Mouse (Mus musculus): ENCODE results near the gene Rnf126. TPM values are rescaled to one million over a fixed set of nuclear protein-coding genes. Genes with fewer than 3 reads are reported as not detected.

Rnf126 gene
- 71.9 TPM for total RNA-seq (2023)

DNA sequence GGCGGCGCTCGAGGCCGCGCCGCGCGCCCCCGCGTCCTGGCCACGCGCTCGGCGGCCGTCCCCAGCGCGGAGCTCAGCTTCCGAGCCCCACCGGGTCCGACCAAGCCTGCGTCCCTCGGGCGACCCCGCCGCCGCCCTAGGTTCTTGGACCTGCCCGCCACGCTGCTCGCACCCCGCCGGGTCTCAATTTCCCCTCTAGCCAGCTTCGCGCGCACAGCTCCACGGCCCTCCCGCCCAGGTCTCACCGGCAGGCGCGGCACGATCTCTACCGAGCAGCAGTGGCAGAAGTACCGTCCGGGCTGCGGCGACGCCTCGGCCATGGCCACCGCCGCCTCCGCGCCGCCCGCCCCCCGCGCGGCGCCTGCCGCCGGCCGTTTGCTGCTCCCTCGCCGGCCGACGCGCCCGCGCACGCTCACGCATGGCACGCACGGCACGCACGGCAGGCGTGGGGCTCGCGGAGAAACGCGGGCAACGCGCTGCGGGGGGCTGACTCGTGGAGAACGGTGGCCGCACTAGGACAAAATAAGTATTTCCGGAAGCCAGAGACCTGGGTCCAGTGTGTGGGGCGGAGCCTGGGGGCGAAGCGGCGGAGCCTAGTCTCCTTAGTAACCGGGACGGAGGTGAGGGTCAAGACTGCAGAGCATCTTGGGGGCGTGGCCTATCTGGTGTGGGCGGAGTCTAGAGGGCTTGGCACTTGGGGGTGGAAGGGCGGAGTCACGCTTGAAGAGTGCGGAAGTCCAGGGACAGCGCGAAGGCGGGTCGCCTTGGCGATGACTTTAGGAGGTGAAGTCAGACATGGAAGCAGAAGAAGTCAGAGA, at the start of gene Rnf126:
Gene Rnf126 (minus strand): TSS at position 445 of the 818 bp plus-strand sequence.

DNA sequence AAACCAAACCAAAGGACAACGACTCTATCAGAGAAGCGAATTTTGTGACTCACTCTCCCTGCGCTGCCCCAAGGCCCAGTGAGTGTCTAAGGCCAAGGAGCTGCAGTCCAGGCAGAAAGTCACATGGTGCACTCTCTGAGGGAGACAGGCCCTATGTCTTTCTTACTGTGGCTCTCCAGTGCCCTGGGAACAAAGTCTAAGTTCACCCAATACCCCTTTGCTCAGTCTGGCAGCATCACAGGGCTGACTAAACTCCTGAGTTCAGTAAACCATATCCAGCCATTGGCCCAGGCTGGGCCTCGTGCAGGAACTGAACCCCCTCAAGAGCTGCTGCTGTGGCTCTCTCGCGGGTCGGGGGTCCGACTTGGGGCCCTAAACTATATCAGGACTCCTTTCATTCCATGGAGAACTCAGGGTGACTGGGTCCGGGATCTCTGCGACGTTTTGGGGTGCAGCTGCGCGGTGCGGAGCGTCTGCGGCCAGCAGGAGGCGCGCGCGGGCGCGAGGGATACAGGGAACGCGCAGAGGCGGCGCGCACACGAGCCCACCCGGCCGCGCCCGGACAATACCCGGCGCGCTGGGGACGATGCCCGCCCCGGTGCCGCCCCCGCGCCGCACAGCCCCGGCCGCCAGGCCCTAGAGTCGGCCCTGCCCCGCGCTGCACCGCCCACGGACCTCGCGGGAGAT, 26.4 kb upstream of the Rnf126 start, which contains the start of gene Palm:
Gene Palm (plus strand): TSS at position 522 of the 687 bp plus-strand sequence.

DNA sequence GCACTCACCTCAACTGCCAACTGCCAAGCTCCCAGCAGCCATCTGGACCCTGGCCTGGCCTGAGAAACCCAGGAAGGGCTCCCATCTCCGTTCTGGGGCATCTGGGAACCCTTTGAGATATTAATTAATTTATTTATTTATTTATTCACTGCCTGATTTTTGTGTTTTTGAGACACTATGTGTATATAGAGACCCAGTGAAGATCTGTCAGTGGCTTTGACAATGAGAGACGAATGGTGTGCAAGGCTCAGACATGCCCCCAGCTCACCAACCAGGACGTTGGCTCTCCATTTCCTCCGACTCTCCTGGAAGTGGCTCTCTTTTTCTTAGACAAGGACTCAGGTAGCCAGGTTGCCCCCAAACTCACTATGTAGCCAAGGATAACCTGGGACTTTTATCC, 24.1 kb upstream of the Rnf126 start, which contains the start of gene Prss57:
Gene Prss57 (minus strand): TSS at position 101 of the 400 bp plus-strand sequence.

DNA sequence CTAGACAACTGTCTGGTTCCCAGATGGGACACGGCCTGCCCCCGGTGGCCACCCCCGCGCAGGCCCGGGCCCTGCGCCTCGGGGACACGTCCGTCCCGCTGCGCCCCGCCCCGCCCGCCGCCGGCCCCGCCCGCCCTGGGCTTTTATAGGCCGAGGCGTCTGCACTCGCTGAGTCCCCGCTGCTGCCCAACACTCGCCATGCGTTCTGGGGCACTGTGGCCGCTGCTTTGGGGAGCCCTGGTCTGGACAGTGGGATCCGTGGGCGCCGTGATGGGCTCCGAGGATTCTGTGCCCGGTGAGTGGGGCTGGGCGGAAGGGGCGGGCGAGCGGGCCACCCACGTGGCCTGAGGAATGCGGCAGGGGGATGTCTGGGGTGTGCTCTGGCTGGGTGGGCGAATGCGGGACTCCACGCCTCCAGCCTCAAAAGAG, 10.4 kb upstream of the Rnf126 start, which contains the start of gene Fstl3:
Gene Fstl3 (plus strand): TSS at position 170 of the 429 bp plus-strand sequence.

DNA sequence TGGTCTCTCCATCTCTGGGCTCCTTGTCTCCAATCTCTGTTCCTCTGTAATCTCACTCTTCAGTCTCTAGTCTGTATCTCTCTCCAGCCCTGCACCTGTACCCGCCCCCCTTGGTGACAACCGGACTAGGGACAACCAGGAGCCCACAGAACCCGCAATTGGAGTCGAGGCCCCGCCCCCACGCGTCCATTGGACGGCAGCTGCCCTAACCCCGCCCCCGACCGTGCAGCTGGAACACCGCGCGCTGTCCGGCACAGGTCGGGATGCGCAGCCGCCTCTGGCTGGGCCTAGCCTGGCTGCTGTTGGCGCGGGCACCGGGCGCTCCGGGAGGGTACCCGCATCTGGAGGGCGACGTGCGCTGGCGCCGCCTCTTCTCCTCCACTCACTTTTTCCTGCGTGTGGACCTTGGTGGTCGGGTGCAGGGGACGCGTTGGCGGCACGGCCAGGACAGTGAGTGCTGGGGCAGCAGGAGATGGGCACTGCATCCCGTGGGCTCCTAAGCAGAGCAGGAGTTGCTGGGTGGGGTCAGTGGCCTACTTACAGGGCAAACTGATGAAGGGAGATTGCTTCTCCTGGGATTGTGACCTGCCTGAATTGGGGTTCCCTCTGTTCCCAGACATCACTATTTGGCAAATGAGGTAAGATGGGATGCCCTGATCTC, 11.8 kb downstream of the Rnf126 start, which contains the start of gene Fgf22:
Gene Fgf22 (plus strand): TSS at position 221 of the 661 bp plus-strand sequence.

DNA sequence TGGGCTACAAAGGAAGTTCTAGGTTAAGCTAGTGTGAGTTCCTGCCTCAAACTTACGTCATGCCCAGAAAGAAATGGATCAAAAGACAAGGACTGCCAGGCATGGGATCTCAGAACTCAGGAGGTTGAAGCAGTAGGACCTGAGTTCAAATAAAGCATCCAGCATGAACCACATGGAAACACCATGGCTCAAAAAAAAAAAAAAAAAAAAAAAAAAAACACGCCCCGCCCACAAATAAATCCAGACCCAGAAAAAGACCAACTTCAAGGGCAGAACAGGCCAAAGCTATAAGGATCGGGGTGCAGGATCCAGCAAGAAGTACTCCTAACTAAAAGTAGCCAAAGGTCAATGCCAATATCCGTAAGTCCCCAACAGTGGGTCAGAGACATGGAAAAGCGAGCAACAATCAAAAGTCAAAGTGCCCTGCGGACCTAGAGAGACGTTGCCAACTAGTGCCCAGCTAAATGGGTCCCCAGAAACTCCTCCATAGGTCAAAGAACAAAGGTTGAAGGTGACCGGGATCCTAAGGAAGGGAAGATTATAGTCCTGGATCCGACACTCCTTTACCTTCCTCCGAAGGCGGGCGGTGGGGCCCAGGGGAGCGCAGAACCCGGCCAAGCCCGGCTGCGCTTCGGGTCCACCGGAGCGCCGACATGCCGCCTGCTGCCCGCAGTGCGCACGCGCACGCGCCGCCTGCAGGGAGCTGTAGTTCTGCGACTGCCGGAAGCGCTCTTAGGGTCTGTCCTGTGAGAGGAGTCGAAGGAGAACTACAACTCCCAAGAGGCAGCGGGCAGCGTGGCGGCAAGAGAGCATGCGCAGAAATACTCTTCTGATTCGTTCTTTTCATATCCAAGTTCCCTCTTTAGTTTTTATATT, 20.6 kb downstream of the Rnf126 start, which contains the start of gene Polrmt:
Gene Polrmt (minus strand): TSS at position 684 of the 876 bp plus-strand sequence.

DNA sequence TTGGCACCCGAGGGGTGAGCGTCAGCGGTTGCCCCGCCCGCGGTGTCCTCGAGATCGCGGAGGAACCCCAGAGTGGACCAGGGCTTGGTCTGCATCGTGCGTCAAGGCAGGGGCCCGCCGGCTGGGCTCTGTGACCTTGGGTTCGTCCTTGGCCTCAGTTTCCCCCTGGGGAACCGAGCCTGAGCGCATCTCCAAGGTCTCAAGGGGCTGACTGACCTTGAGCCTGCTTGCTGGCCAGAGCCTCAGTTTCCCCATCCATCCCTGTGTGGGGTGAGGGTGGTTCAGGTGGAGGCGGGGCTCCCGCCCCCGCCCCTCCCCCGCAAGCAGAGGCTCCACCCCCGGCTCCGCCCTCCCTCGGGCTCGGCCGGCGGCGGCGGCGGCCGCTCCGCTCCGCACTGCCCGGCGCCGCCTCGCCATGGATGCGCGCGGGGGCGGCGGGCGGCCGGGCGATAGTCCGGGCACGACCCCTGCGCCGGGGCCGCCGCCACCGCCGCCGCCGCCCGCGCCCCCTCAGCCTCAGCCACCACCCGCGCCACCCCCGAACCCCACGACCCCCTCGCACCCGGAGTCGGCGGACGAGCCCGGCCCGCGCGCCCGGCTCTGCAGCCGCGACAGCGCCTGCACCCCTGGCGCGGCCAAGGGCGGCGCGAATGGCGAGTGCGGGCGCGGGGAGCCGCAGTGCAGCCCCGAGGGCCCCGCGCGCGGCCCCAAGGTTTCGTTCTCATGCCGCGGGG, 50.3 kb downstream of the Rnf126 start, which contains the start of gene Hcn2:
Gene Hcn2 (plus strand): TSS at position 381 of the 734 bp plus-strand sequence.

Other genes with a start within 250 kb of the Rnf126 start
- gene Plpp2, start 233.2 kb downstream of the Rnf126 start, total RNA-seq (2023) = 1.2 TPM
- 58.4 TPM for gene Mier2, start 211.8 kb downstream of the Rnf126 start, total RNA-seq (2023)
- gene Theg, start 179.6 kb downstream of the Rnf126 start, total RNA-seq (2023) = not detected
- gene C2cd4c, start 152.9 kb downstream of the Rnf126 start, total RNA-seq (2023) = not detected
- not detected for gene Shc2, start 129.0 kb downstream of the Rnf126 start, total RNA-seq (2023)
- not detected for gene Odf3l2, start 121.2 kb downstream of the Rnf126 start, total RNA-seq (2023)
- not detected for gene Madcam1, start 102.4 kb downstream of the Rnf126 start, total RNA-seq (2023)
- gene Tpgs1, start 97.6 kb downstream of the Rnf126 start, total RNA-seq (2023) = 22.8 TPM
- gene Cdc34, start 84.8 kb downstream of the Rnf126 start, total RNA-seq (2023) = 93.4 TPM
- gene Gzmm, start 77.9 kb downstream of the Rnf126 start, total RNA-seq (2023) = 3.2 TPM
- gene Bsg, start 62.5 kb downstream of the Rnf126 start, total RNA-seq (2023) = 99.5 TPM
- not detected for gene Hcn2, start 50.3 kb downstream of the Rnf126 start, total RNA-seq (2023)
- gene Polrmt, start 20.4 kb downstream of the Rnf126 start, total RNA-seq (2023) = 69.9 TPM
- not detected for gene Fgf22, start 11.9 kb downstream of the Rnf126 start, total RNA-seq (2023)
- 1.2 TPM for gene Fstl3, start 10.3 kb upstream of the Rnf126 start, total RNA-seq (2023)
- not detected for gene Prss57, start 24.0 kb upstream of the Rnf126 start, total RNA-seq (2023)
- gene Palm, start 26.6 kb upstream of the Rnf126 start, total RNA-seq (2023) = 6.7 TPM
- gene Misp, start 54.0 kb upstream of the Rnf126 start, total RNA-seq (2023) = not detected
- 783 TPM for gene Ptbp1, start 87.5 kb upstream of the Rnf126 start, total RNA-seq (2023)
- gene Prtn3, start 107.5 kb upstream of the Rnf126 start, total RNA-seq (2023) = not detected
- gene Plppr3, start 107.7 kb upstream of the Rnf126 start, total RNA-seq (2023) = 1.0 TPM
- gene Elane, start 119.3 kb upstream of the Rnf126 start, total RNA-seq (2023) = 0.83 TPM
- gene Cfd, start 123.9 kb upstream of the Rnf126 start, total RNA-seq (2023) = not detected
- 59.4 TPM for gene Med16, start 142.0 kb upstream of the Rnf126 start, total RNA-seq (2023)
- not detected for gene Gm26602, start 143.9 kb upstream of the Rnf126 start, total RNA-seq (2023)
- gene Kiss1r, start 150.0 kb upstream of the Rnf126 start, total RNA-seq (2023) = 0.65 TPM
- 119 TPM for gene R3hdm4, start 154.3 kb upstream of the Rnf126 start, total RNA-seq (2023)
- gene Arid3a, start 160.1 kb upstream of the Rnf126 start, total RNA-seq (2023) = 8.4 TPM
- gene Wdr18, start 193.2 kb upstream of the Rnf126 start, total RNA-seq (2023) = 48.5 TPM
- 0.68 TPM for gene Grin3b, start 203.8 kb upstream of the Rnf126 start, total RNA-seq (2023)
- gene Tmem259, start 217.4 kb upstream of the Rnf126 start, total RNA-seq (2023) = 158 TPM
- gene Cnn2, start 221.6 kb upstream of the Rnf126 start, total RNA-seq (2023) = 442 TPM
- gene Abca7, start 229.5 kb upstream of the Rnf126 start, total RNA-seq (2023) = 80.3 TPM
- 901 TPM for gene Arhgap45, start 249.7 kb upstream of the Rnf126 start, total RNA-seq (2023)

Measured in CD4-positive naive resting alpha-beta T cell, adult 57 days (primary cell).